Mouse (Mus musculus): ENCODE data around the gene Sap18. TPM values are rescaled to one million over a fixed set of nuclear protein-coding genes. Genes with fewer than 3 reads are reported as not detected.
"Not testable (repeated sequence)": the region's sequence is repeated elsewhere in the genome, so short reads cannot be mapped to it uniquely, and the experiment has no call there.

The Sap18 gene
- polyA plus RNA-seq, 1 experiment from 2014 or later = 25.9 TPM

DNA sequence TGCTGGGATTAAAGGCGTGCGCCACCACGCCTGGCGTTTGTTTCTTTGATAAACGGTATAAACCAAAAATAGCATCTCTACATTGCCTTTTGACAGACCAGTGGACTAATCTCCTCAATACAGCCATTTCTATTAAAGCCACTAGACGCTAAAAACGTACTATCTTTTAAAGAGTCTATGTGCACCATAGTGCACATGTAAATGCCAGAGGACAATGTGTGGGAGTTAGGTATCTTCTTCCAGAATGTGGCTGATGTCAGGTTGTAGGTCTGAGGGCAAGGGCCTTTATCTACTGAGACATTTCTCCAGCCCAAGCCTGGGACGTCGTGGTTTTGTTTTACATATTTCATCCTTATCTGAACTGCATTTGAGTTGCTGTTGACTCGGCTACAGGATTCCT is 37.2 kb downstream of the Sap18 start:
- WGBS = 94% methylated on average over 10 of the region's 10 CpGs
- H3K9me3 ChIP-seq = no peaks in the 10 kb centered on the region
- H3K9ac ChIP-seq = no peak overlapping the region
- H3K36me3 ChIP-seq = peaks cover 47% of the 10 kb centered on the region
- no peak for ATAC-seq (ENCODE audit: low FRiP score, low read depth)
- no peak overlapping the region for H3K27ac ChIP-seq
- H3K4me1 ChIP-seq = no peaks in the 10 kb centered on the region
- H3K27me3 ChIP-seq = no peaks in the 10 kb centered on the region
- no peak overlapping the region for H3K4me3 ChIP-seq
- no peak overlapping the region for H3K4me2 ChIP-seq (replicated peaks)

DNA sequence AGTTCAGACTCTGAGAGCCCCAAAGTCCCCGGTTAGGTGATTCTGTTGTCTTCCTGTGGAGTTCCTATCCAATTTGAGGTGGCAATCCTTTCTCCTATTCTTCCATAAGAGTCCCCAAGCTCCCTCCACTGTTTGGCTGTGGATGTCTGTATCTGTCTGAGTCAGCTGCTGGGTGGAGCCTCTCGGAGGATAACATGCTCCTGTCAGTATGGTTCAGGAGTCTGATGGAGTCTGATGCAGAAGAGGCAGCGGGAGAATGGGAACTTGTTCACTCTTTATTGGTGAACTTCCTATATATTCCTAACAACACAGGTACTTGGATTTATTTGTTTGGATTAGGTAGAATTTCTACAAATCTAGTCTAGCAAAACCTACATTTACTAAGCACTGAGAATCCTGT is 46.6 kb downstream of the Sap18 start:
- H3K27me3 ChIP-seq = no peaks in the 10 kb centered on the region
- no peak overlapping the region for H3K4me2 ChIP-seq (replicated peaks)
- WGBS = 93% methylated on average over 3 of the region's 3 CpGs
- no peak overlapping the region for H3K4me3 ChIP-seq
- peaks cover 73% of the 10 kb centered on the region for H3K36me3 ChIP-seq
- no peaks in the 10 kb centered on the region for H3K4me1 ChIP-seq
- no peak overlapping the region for H3K27ac ChIP-seq
- no peak for ATAC-seq (ENCODE audit: low FRiP score, low read depth)
- H3K9ac ChIP-seq = no peak overlapping the region
- H3K9me3 ChIP-seq = no peaks in the 10 kb centered on the region

DNA sequence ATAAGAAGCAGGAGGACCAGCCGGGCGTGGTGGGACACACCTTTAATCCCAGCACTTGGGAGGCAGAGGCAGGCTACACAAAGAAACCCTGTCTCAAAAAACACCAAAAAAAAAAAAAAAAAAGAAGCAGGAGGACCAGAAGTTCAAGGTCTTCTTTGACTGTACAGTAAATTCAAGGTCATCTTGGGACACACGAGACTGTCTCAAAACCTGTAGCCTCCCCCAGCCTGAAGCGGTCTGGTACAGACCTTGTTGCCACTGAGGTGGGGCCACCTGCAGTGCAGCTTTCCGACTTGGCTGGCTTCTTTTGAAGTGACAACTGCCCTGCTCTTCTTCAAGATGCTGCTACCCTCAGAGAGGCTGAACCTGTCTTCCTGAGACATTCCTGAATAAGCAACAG is 50.1 kb downstream of the Sap18 start:
- H3K9me3 ChIP-seq; ATAC-seq (ENCODE audit: low FRiP score, low read depth); H3K4me3 ChIP-seq; H3K9ac ChIP-seq; H3K4me1 ChIP-seq; H3K4me2 ChIP-seq (replicated peaks); H3K27me3 ChIP-seq; H3K27ac ChIP-seq: not testable (repeated sequence)
- WGBS = 85% methylated on average over 5 of the region's 5 CpGs
- peaks cover 68% of the 10 kb centered on the region for H3K36me3 ChIP-seq

DNA sequence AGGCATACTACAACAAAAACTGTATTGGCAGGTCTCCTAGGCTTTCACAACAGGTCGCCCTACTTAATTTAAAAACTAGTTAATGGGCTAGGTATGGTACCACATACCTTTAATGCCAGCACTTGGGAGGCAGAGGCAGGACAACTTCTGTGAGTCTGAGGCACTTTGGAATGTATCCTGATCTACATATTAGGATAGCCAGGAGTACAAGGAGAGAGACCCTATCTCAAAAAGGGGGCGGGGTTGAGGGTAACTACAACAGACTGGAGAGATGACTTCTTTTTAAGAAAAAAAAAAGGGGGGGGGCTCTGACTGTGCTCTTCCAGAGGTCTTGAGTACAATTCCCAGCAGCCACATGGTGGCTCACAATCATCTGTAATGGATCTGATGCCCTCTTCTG is 50.7 kb downstream of the Sap18 start:
- H3K36me3 ChIP-seq = peaks cover 71% of the 10 kb centered on the region
- H3K9me3 ChIP-seq = no peaks in the 10 kb centered on the region
- no peak overlapping the region for H3K4me2 ChIP-seq (replicated peaks)
- WGBS = 92% methylated on average over 2 of the region's 2 CpGs
- no peak overlapping the region for H3K9ac ChIP-seq
- no peaks in the 10 kb centered on the region for H3K4me1 ChIP-seq
- no peak for ATAC-seq (ENCODE audit: low FRiP score, low read depth)
- no peaks in the 10 kb centered on the region for H3K27me3 ChIP-seq
- H3K27ac ChIP-seq = no peak overlapping the region
- no peak overlapping the region for H3K4me3 ChIP-seq

DNA sequence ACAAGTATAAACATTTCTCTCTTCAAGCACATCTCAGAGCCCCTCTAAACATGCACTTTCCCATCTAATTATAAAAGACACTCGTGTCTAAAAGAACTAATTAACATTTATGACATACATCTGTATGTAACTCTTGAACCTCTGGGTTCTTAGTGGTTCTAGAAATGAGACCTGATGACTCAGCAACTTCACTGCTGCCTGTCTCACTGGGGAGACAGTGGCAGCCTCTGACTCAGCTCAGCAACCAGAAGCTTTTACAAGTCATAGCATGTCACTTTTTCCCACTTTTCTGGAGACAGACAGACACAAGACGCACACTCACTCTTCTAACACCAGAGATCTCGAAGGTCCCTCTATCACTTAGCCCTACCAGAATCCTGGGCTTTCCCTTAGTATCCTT is 52.4 kb downstream of the Sap18 start:
- no peak overlapping the region for H3K4me3 ChIP-seq
- H3K36me3 ChIP-seq = peaks cover 64% of the 10 kb centered on the region
- no peak overlapping the region for H3K27ac ChIP-seq
- H3K4me1 ChIP-seq = no peaks in the 10 kb centered on the region
- no peaks in the 10 kb centered on the region for H3K27me3 ChIP-seq
- no peak for ATAC-seq (ENCODE audit: low FRiP score, low read depth)
- no peaks in the 10 kb centered on the region for H3K9me3 ChIP-seq
- H3K9ac ChIP-seq = no peak overlapping the region
- WGBS = 80% methylated on average over 3 of the region's 3 CpGs
- H3K4me2 ChIP-seq (replicated peaks) = no peak overlapping the region

DNA sequence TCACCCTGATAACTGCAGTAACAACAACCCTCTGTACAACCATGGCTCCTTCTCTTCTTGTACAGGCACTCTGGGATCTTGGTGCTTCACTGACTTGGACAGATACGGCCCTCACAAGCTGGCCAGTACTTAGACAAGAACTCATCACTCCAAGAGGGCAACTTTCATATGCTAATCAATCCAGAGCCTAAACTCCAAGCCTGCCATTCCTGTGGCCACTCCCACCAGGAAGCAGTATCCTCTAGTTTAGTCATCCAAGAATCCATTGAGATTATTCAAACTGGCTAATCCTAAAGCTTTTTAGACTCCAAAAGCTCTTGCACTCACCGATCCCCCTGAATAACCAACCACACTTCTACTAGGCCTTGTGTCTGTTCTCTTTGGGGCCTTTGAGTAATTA is 55.0 kb downstream of the Sap18 start:
- WGBS = 90% methylated on average over 2 of the region's 2 CpGs
- Histone ChIP-seq H3K4me3 (no peak overlapping the region), H3K9me3 (no peaks in the 10 kb centered on the region), H3K4me1 (no peaks in the 10 kb centered on the region), H3K36me3 (peaks cover 62% of the 10 kb centered on the region), H3K27ac (no peak overlapping the region), H3K4me2 (replicated peaks) (no peak overlapping the region), H3K9ac (no peak overlapping the region), H3K27me3 (no peaks in the 10 kb centered on the region)
- no peak for ATAC-seq (ENCODE audit: low FRiP score, low read depth)

DNA sequence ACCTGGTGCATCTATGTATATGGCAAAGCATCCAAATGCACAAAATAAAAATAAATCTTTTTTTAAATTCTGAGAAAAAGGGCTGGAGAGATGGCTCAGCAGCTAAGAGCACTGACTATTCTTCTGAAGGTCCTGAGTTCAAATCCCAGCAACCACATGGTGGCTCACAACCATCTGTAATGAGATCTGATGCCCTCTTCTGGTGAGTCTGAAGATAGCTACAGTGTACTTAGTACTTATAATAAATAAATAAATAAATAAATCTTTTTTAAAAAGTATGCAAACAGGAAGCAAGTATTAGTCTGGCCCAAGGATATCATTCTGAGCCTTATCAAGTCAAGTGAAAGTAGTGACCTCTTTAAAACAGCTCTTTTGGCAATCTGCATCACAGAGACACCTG is 58.1 kb downstream of the Sap18 start:
- H3K4me2 ChIP-seq (replicated peaks); H3K9me3 ChIP-seq; H3K4me3 ChIP-seq; ATAC-seq (ENCODE audit: low FRiP score, low read depth); H3K27me3 ChIP-seq; H3K27ac ChIP-seq; H3K4me1 ChIP-seq; H3K9ac ChIP-seq: not testable (repeated sequence)
- H3K36me3 ChIP-seq = peaks cover 58% of the 10 kb centered on the region

Small RNA genes within 50 kb of the gene (microRNA-seq; reads per million reads assigned to microRNA genes)
- gene Mir3077 = not detected

Other genes starting within 250 kb of the Sap18 start
- 101 and 110 TPM in 2 replicates for gene Eef1akmt1, start 226.6 kb upstream of the Sap18 start, polyA plus RNA-seq (2015; fragmentation: Nextera tagmentation; extraction: Ambion mirVana)
- 26.4 and 28.2 TPM in 2 replicates for gene Xpo4, start 132.8 kb upstream of the Sap18 start, polyA plus RNA-seq (2015; fragmentation: Nextera tagmentation; extraction: Ambion mirVana)
- gene Gm49361, start 52.1 kb upstream of the Sap18 start, polyA plus RNA-seq (2015; fragmentation: Nextera tagmentation; extraction: Ambion mirVana) = not detected in 2 replicates
- 27.6 and 29.4 TPM in 2 replicates for gene Lats2, start 39.8 kb upstream of the Sap18 start, polyA plus RNA-seq (2015; fragmentation: Nextera tagmentation; extraction: Ambion mirVana)
- gene Ska3, start 28.0 kb downstream of the Sap18 start, polyA plus RNA-seq (2015; fragmentation: Nextera tagmentation; extraction: Ambion mirVana) = 36.7 and 42.4 TPM in 2 replicates
- 128 and 146 TPM in 2 replicates for gene Mrpl57, start 28.1 kb downstream of the Sap18 start, polyA plus RNA-seq (2015; fragmentation: Nextera tagmentation; extraction: Ambion mirVana)
- 81.8 and 83.4 TPM in 2 replicates for gene Zdhhc20, start 92.1 kb downstream of the Sap18 start, polyA plus RNA-seq (2015; fragmentation: Nextera tagmentation; extraction: Ambion mirVana)
- gene Micu2, start 201.1 kb downstream of the Sap18 start, polyA plus RNA-seq (2015; fragmentation: Nextera tagmentation; extraction: Ambion mirVana) = 93.8 and 100.0 TPM in 2 replicates

Data from limb, embryonic 13.5 days (tissue).